Mouse (Mus musculus) kidney, embryonic 16.5 days (tissue): Measurements from ENCODE around the gene Rab20. TPM values are rescaled to one million over a fixed set of nuclear protein-coding genes. Genes with fewer than 3 reads are reported as not detected.

Experiments used
- ATAC-seq: fragments of 200-750 bp; cut with Nextera tagmentation; 2 replicates; pipeline ENCODE4 v1.8.0; 2017; ENCODE audit warnings: moderate TSS enrichment; ENCODE audit not compliant: low FRiP score, low TSS enrichment
- H3K27ac ChIP-seq: fragments of 300-500 bp; sonication (generic); 2 replicates; pipeline ENCODE4 v1.5.1; 2014; ENCODE audit warnings: low read length
- H3K27me3 ChIP-seq: fragments of 300-500 bp; sonication (generic); 2 replicates; pipeline ENCODE4 v1.6.1; 2014; ENCODE audit warnings: low read length, control low read depth, mixed read lengths; ENCODE audit not compliant: insufficient read depth
- H3K36me3 ChIP-seq: fragments of 300-500 bp; sonication (generic); 2 replicates; pipeline ENCODE4 v1.6.1; 2014; ENCODE audit warnings: low read length, control low read depth, mixed read lengths; ENCODE audit not compliant: insufficient read depth
- H3K4me1 ChIP-seq: fragments of 300-500 bp; sonication (generic); 2 replicates; pipeline ENCODE4 v1.6.1; 2014; ENCODE audit warnings: low read length, control low read depth, mixed read lengths; ENCODE audit not compliant: insufficient read depth
- H3K4me2 ChIP-seq: fragments of 300-500 bp; sonication (generic); replicated peaks from 2 replicates; pipeline ENCODE4 v1.6.1; 2014; ENCODE audit warnings: low read depth, low read length
- H3K4me3 ChIP-seq: fragments of 300-500 bp; sonication (generic); 2 replicates; pipeline ENCODE4 v1.5.1; 2014; ENCODE audit warnings: mild to moderate bottlenecking, low read length
- H3K9ac ChIP-seq: fragments of 300-500 bp; sonication (generic); replicated peaks from 2 replicates; pipeline ENCODE4 v1.6.1; 2014; ENCODE audit warnings: low read length
- H3K9me3 ChIP-seq: fragments of 300-500 bp; sonication (generic); 2 replicates; pipeline ENCODE4 v1.6.1; 2016; ENCODE audit warnings: low read length, control low read depth
- WGBS: fragments of 180-500 bp; shearing (Covaris S2); extraction: QIAGEN DNeasy Blood & Tissue Kit; methylation state at CpG from one replicate; pipeline ENCODE4 v1.1.7; 2014; 5-methylcytosine and 5-hydroxymethylcytosine counted together
- polyA plus RNA-seq: library from polyadenylated mRNA; unstranded; fragments of >200 nt; fragmentation: Nextera tagmentation; extraction: Ambion mirVana; gene quantifications from 2 replicates; pipeline ENCODE4 v1.2.1, GENCODE M21; 2015

Rab20 gene
- polyA plus RNA-seq, 1 experiment from 2014 or later: 37.3 TPM

GRCm38 (mm10) chr8:11482537-11482936, 4.0 kb upstream of the Rab20 start:
- WGBS: 41% methylated on average over 3 of the region's 3 CpGs
- Histone ChIP-seq H3K27ac (peak overlapping the region; percentile 7; the same call in 1 of the 2 replicates), H3K4me1 (peaks cover 35% of the 10 kb centered on the region)

DNA sequence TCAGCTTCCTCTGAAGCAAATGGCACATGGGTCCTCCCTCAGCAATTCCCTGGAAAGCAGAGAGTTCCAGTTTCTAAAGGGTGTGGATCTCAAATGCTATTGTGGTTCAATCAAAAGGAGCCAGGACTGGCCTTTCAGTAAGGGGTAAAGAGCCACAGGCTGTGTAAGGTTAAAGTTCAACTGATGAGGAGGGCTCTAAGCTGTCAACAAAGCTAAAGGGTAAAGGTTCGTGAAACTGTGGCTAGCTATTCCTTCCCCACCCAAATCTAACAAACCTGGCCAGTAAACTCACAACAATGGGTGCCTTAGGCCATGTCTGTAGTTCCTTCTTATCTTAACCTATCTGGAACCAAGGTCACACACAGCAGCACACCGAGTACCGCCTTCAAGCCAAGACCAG, 3.4 kb upstream of the Rab20 start:
- Histone ChIP-seq H3K36me3 (no peaks in the 10 kb centered on the region), H3K4me2 (no peak overlapping the region), H3K4me3 (no peak overlapping the region), H3K27me3 (peaks cover 10% of the 10 kb centered on the region; the same call in 1 of the 2 replicates), H3K9me3 (no peaks in the 10 kb centered on the region), H3K4me1 (peaks cover 39% of the 10 kb centered on the region), H3K27ac (no peak overlapping the region), H3K9ac (no peak overlapping the region)
- WGBS: 70% methylated on average over 3 of the region's 3 CpGs
- ATAC-seq: no peak

More at GRCm38 (mm10) chr8:11482537-11482936, 4.0 kb upstream of the Rab20 start:
- Histone ChIP-seq H3K27me3 (peaks cover 10% of the 10 kb centered on the region; the same call in 1 of the 2 replicates), H3K9me3 (no peaks in the 10 kb centered on the region), H3K9ac (no peak overlapping the region), H3K4me3 (no peak overlapping the region), H3K36me3 (no peaks in the 10 kb centered on the region), H3K4me2 (no peak overlapping the region)
- ATAC-seq: no peak

DNA sequence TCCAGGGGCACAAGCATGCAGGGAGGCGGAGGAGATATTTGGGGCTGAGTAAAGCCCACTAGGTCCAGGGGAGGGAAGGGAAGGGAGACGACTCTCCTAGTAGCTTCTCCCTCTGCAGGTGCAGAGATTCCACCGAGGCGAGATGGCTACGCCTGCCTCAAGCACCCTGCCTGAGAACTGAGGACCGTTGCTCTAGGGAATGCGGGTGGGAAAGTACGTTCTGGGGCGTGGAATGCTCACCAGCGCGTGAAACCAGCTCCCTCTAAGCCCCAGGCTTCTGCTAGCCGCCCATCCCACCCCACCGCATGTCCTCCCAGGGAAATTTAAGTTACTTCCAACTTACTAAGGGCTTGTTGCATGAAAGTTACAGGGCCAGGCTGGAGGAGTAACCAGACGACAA, 1.1 kb upstream of the Rab20 start:
- ATAC-seq: 0 out of 2 replicates have a peak, but pooled peaks have one; percentile 17
- WGBS: 8% methylated on average over 14 of the region's 14 CpGs
- Histone ChIP-seq H3K27me3 (peaks cover 10% of the 10 kb centered on the region; the same call in 1 of the 2 replicates), H3K4me2 (peak overlapping the region; percentile 97), H3K4me3 (peak overlapping the region; percentile 71), H3K4me1 (peaks cover 47% of the 10 kb centered on the region), H3K27ac (peak overlapping the region; percentile 87), H3K36me3 (no peaks in the 10 kb centered on the region), H3K9ac (0 out of 2 replicates have a peak overlapping the region, but pooled peaks have one; percentile 28), H3K9me3 (no peaks in the 10 kb centered on the region)

DNA sequence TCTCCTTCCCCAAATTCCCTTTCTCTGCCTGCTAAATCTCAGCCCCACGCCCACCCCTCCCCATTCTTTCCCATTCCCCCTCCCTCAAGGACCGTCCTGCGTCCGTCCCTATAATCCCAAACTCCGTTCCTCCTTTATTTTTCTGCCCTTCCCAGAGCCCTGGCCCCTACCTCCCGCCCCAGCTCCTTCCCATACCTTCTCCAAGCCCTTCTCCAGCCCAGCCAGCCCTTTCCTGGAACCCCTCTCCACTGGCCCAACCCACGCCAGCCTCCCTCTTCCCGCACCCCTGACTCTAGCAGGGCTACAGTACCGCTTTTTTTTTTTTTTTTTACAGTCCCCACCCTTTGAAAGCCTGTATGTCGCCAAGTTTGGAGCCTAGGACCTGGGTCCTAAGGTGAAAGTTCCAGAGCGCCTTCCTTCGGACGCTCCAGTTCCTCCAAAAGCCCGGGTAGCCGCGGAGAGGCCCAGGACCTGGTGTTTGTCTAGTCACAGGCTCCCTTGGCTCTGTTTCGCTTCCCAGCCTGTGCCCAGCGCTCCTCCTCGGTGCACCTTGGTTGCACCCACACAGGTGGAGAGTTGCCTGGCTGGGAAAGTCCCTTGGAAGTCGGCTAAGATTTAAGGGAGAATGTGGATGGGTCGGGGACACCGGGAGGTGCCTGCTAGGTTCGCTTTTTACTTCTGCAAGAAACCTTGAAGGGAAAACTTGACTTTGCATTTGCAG, 457 bp upstream of the Rab20 start:
- 3% methylated on average over 23 of the region's 23 CpGs for WGBS
- Histone ChIP-seq H3K4me2 (peak overlapping the region; percentile 97), H3K27me3 (peaks cover 10% of the 10 kb centered on the region; the same call in 1 of the 2 replicates), H3K27ac (peak overlapping the region; percentile 87), H3K4me1 (peaks cover 54% of the 10 kb centered on the region), H3K9me3 (no peaks in the 10 kb centered on the region), H3K36me3 (no peaks in the 10 kb centered on the region), H3K9ac (peak overlapping the region; percentile 66), H3K4me3 (peak overlapping the region; percentile 71)
- peak; percentile 22 for ATAC-seq

GRCm38 (mm10) chr8:11477178-11477553, 1.3 kb downstream of the Rab20 start:
- peak overlapping the region; percentile 81 for H3K27ac ChIP-seq
- 5% methylated on average over 9 of the region's 9 CpGs for WGBS
- ATAC-seq: no peak
- H3K27me3 ChIP-seq: peaks cover 10% of the 10 kb centered on the region; the same call in 1 of the 2 replicates
- peak overlapping the region; percentile 76 for H3K9ac ChIP-seq
- no peaks in the 10 kb centered on the region for H3K36me3 ChIP-seq
- peak overlapping the region; percentile 71 for H3K4me3 ChIP-seq
- H3K4me1 ChIP-seq: peaks cover 63% of the 10 kb centered on the region
- H3K4me2 ChIP-seq: peak overlapping the region; percentile 97
- no peaks in the 10 kb centered on the region for H3K9me3 ChIP-seq

DNA sequence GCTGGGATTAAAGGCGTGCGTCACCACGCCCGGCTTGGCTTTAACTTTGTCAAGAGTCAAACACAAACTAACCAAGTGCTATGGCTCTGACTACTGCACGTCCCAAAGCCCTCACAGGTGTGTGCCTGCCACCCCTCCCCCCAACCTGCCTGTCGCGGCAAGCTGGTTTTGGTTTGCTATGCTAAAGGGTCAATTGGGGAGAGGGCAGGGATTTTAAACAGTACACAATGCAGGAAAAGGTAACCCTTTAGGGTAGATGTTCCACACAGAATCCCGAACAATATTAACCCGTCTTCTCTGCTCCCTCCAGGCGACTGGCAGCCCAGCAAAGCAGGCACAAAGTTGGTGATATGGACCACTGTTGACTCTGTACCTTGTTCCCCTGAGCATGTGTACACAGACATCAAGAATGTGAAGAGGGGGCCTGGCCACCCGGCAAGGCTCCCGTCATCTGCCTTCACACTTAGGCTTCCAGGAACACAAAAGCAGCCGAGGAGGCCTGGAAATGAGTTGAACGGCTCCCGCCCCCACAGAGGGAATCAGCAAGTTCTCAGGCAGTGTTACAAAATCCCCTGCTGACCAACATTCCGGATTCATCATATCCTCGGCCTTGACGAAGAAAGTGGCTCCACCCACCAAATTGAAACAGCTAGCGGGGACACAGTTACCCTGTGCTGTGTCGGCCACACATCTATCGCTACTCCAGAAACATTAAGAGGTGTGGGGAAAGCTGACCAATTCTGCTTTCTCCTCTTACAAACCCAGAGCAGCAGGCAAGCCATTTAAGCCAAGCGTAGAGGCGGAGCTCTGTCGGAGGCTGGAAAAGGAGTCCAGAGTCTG, 2.0 kb downstream of the Rab20 start:
- H3K36me3 ChIP-seq: no peaks in the 10 kb centered on the region
- H3K4me1 ChIP-seq: peaks cover 57% of the 10 kb centered on the region
- H3K27me3 ChIP-seq: peaks cover 10% of the 10 kb centered on the region; the same call in 1 of the 2 replicates
- WGBS: 9% methylated on average over 24 of the region's 24 CpGs
- no peaks in the 10 kb centered on the region for H3K9me3 ChIP-seq
- peak; percentile 10; the same call in 1 of the 2 replicates for ATAC-seq
- peak overlapping the region; percentile 81 for H3K27ac ChIP-seq
- H3K9ac ChIP-seq: peak overlapping the region; percentile 76
- peak overlapping the region; percentile 71 for H3K4me3 ChIP-seq
- H3K4me2 ChIP-seq: peak overlapping the region; percentile 97

DNA sequence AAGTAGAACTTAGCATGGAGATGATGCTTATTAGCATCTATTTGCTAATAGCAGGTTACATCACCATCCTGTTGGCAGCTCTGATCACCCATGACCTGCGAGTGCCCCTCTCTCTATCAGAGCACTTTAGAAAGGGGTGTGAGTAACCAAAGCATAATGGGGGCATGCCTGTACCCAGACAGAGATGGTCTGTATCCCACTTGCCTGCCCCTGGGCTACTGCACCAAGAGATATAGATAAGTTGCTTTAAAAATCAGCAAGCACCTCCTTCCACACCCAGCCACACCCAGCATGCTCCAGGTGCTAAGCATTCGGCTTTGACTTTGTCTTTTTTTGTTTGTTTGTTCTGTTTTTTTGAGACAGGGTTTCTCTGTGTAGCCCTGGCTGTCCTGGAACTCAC, 2.6 kb downstream of the Rab20 start:
- H3K4me3 ChIP-seq: peak overlapping the region; percentile 71
- H3K27ac ChIP-seq: 0 out of 2 replicates have a peak overlapping the region, but pooled peaks have one; percentile 26
- H3K9ac ChIP-seq: no peak overlapping the region
- peak overlapping the region; percentile 97 for H3K4me2 ChIP-seq
- H3K36me3 ChIP-seq: no peaks in the 10 kb centered on the region
- H3K27me3 ChIP-seq: peaks cover 10% of the 10 kb centered on the region; the same call in 1 of the 2 replicates
- H3K9me3 ChIP-seq: no peaks in the 10 kb centered on the region
- ATAC-seq: no peak
- peaks cover 55% of the 10 kb centered on the region for H3K4me1 ChIP-seq
- WGBS: 10% methylated on average over 2 of the region's 2 CpGs

GRCm38 (mm10) chr8:11475397-11475796, 3.1 kb downstream of the Rab20 start:
- H3K36me3 ChIP-seq: no peaks in the 10 kb centered on the region
- peak overlapping the region; percentile 30; the same call in 1 of the 2 replicates for H3K9ac ChIP-seq
- H3K27ac ChIP-seq: no peak overlapping the region
- H3K9me3 ChIP-seq: no peaks in the 10 kb centered on the region
- ATAC-seq: no peak
- H3K4me2 ChIP-seq: peak overlapping the region; percentile 97
- 17% methylated on average over 9 of the region's 10 CpGs for WGBS
- peaks cover 10% of the 10 kb centered on the region; the same call in 1 of the 2 replicates for H3K27me3 ChIP-seq
- H3K4me1 ChIP-seq: peaks cover 53% of the 10 kb centered on the region
- peak overlapping the region; percentile 13; the same call in 1 of the 2 replicates for H3K4me3 ChIP-seq

DNA sequence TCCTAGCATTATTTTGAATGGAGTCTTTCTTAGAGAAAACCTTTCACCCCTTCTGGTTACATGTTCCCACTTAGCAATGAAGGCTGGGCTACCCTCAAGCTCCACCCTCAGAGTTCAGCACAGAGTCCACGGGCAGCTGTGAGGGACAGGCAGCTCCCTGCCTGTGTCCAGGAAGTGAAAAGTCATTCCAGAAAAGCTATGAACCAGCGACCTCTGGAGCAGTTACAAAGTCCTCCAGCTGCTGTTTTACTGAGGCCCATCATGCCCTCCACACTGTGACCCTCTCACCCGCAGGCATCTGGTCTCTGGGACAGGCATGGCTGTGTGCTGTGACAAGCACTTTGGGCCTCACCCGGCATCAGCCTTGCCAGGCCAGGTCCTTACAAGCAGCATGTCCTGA, 5.4 kb downstream of the Rab20 start:
- Histone ChIP-seq H3K4me2 (no peak overlapping the region), H3K27me3 (no peaks in the 10 kb centered on the region), H3K9ac (no peak overlapping the region; the same call in 1 of the 2 replicates), H3K27ac (peak overlapping the region; percentile 96), H3K9me3 (no peaks in the 10 kb centered on the region), H3K4me1 (peaks cover 50% of the 10 kb centered on the region), H3K36me3 (no peaks in the 10 kb centered on the region), H3K4me3 (no peak overlapping the region)
- ATAC-seq: peak; percentile 71
- WGBS: 14% methylated on average over 4 of the region's 4 CpGs
